Mouse (Mus musculus) G1E (cell line): ENCODE results near the gene Atp10b.

ENCODE experiments used
- CTCF ChIP-seq: IDR thresholded peaks from 2 replicates; pipeline ENCODE4 v1.5.1; 2012; ENCODE audit warnings: low read depth, low read length, inconsistent platforms, mixed read lengths
- GATA1 ChIP-seq: IDR thresholded peaks from 2 replicates; pipeline ENCODE4 v1.6.1; 2012; ENCODE audit warnings: borderline replicate concordance, low read length, inconsistent platforms, mixed read lengths
- POLR2AphosphoS5 ChIP-seq: IDR thresholded peaks from 2 replicates; pipeline ENCODE4 v1.6.1; 2012; ENCODE audit warnings: low read depth, low read length, inconsistent platforms; ENCODE audit not compliant: insufficient replicate concordance

DNA sequence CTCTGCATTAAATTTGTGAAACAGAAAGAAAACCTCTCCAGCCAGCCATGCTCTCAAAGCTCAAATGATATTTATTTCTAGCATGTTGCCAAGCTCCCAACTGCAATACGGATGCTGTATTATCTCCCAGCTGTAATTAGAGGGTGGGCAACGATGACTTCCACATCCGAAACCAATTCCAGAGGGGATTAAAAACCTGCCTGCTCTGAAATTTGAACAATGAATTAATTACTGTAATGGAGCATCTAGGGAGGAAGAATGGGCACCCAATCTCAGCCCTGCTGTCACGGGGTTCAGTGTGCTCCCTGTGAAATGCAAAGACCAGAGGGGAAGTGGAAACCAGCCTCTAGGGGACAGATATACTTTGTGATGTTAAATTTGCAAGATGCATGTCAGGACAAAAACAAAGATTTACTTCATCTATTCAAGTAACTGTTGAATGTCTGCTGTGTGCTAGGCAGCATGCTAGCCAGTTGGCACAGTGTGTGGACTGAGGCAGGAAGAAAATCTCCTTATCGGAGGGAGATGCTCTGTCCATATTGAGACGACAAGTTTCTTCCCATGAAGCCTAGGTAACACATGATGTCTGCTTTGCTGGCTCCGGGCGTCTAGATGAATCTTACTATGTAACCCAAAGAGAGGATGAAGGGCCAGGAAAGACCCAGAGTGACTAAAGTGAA lies 86.8 kb downstream of the Atp10b start:
- TF ChIP-seq CTCF (no peak), POLR2AphosphoS5 (no peak), GATA1 (no peak)
